Mouse (Mus musculus): ENCODE results near the gene Eif4b. TPM values are rescaled to one million over a fixed set of nuclear protein-coding genes. Genes with fewer than 3 reads are reported as not detected.

The Eif4b gene
- total RNA-seq (2021) = 100 to 1,000 TPM; 148 to 169 TPM
- long read RNA-seq, experiment 1, transcript Eif4b-201 (15 exons, 3,854 nt) = major isoform, 18 of 74 reads
- long read RNA-seq, experiment 1, partial matches to known transcripts = 55 of 74 reads
- long read RNA-seq, experiment 1, other reads (novel, unspliced or antisense) = 1 of 74 reads
- long read RNA-seq, experiment 2, transcript Eif4b-201 (15 exons, 3,854 nt) = major isoform, 21 of 61 reads
- long read RNA-seq, experiment 2, partial matches to known transcripts = 18 of 61 reads
- long read RNA-seq, experiment 2, other reads (novel, unspliced or antisense) = 22 of 61 reads

DNA sequence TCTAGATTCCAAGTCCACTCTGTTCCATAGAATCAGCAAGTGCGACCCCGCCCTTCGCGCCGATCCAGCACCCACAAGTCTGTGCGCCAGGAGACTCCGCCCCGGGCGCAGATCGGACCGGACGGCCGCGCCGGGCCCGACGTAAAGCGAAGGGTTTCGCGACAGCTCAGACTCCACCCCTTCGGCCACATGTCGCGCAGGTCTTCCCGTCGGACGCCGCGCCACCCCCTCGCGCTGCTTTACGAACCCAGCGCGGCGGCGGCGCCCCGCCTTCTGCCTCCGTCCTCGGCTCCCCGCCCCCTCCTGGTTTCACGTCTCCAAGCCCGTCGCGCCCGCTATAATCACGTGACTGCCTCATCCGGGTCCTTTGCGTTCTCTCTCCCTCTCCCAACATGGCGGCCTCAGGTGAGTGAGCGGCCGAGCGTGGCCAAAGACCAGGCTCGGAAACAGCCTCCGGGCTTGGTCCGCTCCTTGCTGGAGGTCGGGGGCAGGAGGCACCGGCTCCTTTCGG lies at the start of gene Eif4b:
Gene Eif4b, plus strand, starts transcription at position 215 of the 511 bp plus-strand sequence.
- DNase-seq = peak; percentile 97 to 98
- intact Hi-C loops (cut with DNase I) = loop anchor here (10.0 kb wide), 1 partner anchor 849 kb away; the partner anchor contains the start of gene Grasp

GRCm38 (mm10) chr15:102023888-102024287 lies 49.7 kb upstream of the Eif4b start:
- intact Hi-C loops (cut with DNase I) = no loop called here
- no peak for DNase-seq

DNA sequence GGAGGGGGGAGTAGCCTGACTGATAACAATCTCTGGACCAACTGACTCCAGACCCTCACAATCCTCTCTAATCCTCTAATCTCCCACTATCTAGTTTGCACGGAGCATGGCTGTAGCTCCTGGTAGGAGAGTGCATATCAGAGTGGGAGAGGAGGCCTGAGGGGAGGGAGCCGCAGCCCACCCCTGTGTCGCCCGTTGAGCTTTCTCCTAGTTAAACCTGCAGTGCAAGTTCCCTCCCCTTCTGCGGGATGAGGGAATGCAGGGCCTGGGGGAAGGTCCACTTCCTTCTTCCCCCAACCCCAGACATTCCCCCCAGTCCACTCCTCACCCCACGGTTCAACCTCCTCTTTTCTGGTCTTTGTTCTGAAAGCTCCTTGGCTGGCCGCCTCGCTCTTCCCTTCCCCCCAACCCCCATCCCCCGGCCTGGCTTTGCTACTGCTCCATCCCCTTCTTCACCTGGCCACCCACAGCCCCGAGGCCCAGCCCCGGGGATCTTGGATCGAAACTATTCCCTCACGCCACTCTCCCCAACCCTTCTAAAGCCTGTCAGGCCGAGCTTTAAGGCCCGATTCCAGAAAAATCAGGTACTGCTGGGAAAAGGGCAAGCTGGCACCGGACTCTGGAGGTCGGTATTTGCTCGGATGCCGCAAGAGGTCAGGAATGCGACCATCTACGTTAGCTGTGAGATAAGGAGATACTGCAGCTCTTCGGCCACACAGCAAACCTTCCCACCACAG lies 48.3 kb upstream of the Eif4b start:
- no peak for DNase-seq

DNA sequence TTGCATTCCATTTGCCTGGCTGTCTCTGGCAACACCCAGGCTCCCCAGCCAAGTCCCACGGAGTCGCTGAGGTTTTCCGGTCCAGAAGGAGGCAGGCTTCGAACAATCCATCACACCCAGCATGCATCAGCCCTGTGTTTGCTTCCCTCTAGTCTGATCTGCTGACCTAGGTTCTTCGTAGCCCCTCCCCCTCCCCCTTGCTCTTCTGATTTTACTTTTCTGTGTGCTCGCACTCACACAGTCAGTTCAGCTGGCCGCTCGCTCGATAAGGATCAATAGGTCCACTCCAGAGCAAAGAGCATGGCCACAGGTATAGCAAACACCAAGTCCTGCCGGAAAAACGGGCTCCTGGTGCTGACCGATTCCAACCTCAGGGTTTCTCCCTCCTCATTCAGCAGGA lies 47.1 kb upstream of the Eif4b start:
- intact Hi-C loops (cut with DNase I) = no loop called here
- no peak for DNase-seq

More for the DNA sequence above, 48.3 kb upstream of the Eif4b start:
- intact Hi-C loops (cut with DNase I) = no loop called here

- no peak for DNase-seq
- intact Hi-C loops (cut with DNase I) = no loop called here
Measured at GRCm38 (mm10) chr15:102028040-102028439, 45.5 kb upstream of the Eif4b start, which contains the start of gene Krt18. Gene Krt18, plus strand, starts transcription at chr15:102028180.

GRCm38 (mm10) chr15:102034121-102035053 lies 39.2 kb upstream of the Eif4b start:
- no peak for DNase-seq
- intact Hi-C loops (cut with DNase I) = no loop called here

GRCm38 (mm10) chr15:102040277-102040676 lies 33.3 kb upstream of the Eif4b start:
- no peak for DNase-seq
- intact Hi-C loops (cut with DNase I) = no loop called here

DNA sequence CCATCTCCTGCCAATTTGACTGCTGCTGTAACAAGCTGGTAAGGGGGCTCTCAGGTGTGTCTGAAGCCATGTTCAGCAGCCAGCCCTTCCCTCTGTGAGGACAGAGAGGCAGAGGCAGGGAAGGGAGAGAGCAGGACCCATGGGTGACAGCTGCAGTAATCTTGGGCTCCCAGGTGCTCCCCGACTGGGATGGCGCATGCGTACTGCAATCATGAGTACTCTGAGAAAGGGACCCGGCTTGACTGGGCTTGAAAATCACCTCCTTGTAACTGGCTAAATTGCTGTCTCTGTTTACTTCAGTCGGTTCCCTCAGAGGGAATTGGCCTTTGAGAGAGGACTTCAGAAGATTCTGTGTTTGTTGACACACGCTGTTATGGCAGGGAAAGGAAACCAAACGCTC lies 31.6 kb upstream of the Eif4b start:
- intact Hi-C loops (cut with DNase I) = no loop called here
- no peak for DNase-seq

DNA sequence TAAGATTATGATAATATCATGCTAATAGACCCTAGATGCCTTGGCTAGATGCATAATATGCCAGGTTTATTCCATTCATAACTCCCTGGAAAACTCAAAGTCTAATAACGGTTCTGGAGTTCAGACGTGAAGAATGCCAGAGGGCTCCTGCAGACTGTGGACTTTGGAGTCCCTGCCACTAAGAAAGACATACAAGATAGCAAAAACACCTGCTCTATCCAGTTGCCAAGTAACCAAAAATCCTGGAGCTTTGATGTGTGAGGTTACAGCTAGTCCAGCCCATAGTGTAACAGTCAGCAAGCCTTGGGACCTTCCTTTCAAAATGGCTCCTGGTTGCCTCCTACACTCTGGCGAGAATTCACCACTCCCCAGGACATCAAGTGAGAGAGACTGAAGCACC lies 28.8 kb upstream of the Eif4b start:
- no peak for DNase-seq
- intact Hi-C loops (cut with DNase I) = no loop called here

DNA sequence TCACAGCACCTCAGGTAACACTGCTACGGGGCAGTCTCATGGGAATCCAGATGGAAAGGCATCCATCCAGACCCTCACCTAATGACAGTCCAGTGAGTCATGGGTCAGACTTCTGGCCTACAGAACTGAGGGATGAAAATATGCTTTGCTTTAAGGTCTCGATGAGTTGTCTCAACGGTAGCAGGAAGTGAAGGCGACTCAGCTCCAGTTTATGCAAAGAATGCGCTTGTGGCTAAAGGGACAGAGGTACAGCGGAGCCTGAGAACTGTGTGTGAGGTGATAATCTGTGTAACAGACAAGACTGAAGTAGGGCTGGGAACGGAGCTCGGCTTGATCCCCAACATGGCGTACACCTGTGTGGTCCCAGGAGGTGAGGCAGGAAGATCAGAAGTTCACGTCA lies 27.9 kb upstream of the Eif4b start:
- DNase-seq = no peak
- intact Hi-C loops (cut with DNase I) = no loop called here

DNA sequence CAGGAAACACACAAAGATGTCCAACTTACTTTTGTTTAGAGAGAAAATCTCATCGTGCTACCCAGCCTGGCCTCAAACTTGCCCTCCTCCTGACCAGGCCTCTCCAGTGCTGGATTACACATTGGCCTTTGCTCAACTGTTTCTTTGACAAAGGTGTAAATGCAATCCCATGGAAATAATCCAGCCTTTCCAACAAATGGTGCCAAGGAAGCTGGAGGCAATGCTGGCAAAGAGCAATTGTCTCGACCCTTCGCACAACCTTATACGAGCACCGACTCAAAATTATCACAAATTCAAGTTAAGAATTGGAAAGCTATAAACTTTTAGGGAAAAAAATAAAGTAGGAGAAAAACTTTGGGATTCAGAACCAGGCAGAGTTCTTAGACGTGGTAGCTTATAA lies 25.6 kb upstream of the Eif4b start:
- intact Hi-C loops (cut with DNase I) = no loop called here
- no peak for DNase-seq

GRCm38 (mm10) chr15:102049871-102050270 lies 23.7 kb upstream of the Eif4b start:
- intact Hi-C loops (cut with DNase I) = no loop called here
- DNase-seq = no peak

DNA sequence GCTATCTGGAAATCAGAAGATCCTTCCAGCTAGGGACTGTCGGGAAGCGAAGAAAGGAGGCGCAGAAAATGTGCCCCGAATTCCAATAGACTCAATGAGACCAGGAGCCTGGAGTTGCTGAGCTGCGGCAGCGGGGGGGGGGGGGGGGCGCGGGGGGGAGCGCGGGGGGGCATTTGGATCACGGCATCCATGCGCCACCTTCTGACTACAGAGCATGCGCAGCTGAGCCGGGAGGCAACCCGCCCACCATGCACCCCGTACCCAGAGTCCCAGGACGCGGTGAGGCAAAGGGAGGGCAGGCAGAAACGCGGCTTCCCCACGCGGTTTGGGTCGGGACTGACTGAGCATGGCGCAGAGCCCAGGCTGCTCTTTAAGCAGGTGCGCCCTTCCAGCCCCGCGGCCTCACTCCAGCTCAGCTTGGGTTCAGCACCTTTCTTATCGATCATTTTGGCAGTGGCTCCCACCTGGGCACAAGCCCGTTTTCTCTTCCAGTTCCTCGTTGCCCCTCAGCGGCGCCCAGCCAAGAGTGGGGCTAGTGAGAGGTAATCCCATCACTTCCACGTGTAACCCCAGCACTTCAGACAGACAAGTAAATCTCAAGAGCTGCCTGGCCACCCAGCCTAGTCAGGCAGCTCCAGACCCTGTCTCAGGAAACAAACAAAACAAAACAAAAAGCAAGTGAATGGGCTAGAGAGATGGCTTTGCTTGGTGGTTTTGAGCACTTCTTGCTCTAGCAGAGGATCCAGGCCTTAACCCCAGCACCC lies 21.5 kb upstream of the Eif4b start:
- intact Hi-C loops (cut with DNase I) = no loop called here
- DNase-seq = peak in 1 of 2 experiments; percentile 19

- intact Hi-C loops (cut with DNase I) = no loop called here
- DNase-seq = no peak
Measured at GRCm38 (mm10) chr15:102056495-102057174, 16.9 kb upstream of the Eif4b start.

- DNase-seq = peak; percentile 83 to 93
- intact Hi-C loops (cut with DNase I) = loop anchor here (1.0 to 10.0 kb wide), 3 partner anchors 77 to 738 kb away; no protein-coding TSS in a partner anchor
Measured at GRCm38 (mm10) chr15:102065661-102066325, 7.8 kb upstream of the Eif4b start.

DNA sequence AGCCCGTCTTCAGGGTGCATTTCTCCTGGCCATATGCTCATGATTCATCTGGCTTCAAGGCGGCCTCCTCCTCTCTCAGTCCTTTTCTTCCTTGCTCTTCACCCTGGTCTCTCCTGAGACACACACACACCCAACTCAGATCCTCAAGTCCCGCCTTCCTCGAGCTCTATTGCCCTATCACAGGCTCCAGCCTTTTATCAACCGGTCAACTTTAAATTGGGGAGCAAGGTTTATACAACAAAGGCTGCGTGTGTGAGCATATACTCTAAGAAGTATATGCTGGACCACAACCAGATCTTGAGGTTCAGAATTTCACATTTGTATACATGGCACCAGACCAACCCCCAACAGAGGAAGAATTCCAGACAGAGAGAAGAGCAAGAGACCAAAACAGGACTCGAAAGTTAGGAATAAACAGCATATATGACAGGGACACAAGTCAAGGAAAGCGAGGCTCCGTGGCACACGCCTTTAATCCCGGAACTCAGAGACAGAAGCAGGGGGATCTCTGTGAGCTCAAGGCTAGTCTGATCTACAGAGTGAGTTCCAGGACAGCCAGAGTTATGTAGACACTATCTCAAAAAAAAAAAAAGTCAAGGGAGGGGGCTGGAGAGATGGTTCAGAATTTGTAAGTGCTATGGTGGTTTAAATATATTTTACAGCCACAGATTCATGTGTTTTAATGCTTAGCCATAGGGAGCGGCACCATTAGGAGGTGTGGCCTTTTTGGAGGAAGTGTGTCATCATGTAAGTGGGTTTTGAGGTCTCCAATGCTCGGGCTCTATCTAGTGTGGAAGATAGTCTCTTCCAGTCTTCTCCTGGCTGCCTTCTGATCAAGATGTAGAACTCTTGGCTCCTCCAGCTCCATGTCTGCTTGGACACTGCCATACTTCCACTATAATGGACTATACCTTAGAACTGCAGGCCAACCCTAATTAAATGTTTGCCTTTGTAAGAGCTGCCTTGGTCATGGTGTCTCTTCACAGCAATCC lies 2.8 kb upstream of the Eif4b start:
- intact Hi-C loops (cut with DNase I) = loop anchor here (10.0 kb wide), 1 partner anchor 846 kb away; the partner anchor contains the start of gene Grasp
- no peak for DNase-seq

GRCm38 (mm10) chr15:102072963-102073558 lies 512 bp upstream of the Eif4b start:
- intact Hi-C loops (cut with DNase I) = loop anchor here (10.0 kb wide), 1 partner anchor 848 kb away; the partner anchor contains the start of gene Grasp
- no peak for DNase-seq
